Mouse (Mus musculus) embryonic fibroblast, embryonic 13.5 days (primary cell): Measurements from ENCODE around the gene Cort. TPM values are rescaled to one million over a fixed set of nuclear protein-coding genes. Genes with fewer than 3 reads are reported as not detected.

Experiments used
- H3K27ac ChIP-seq: 2 replicates; pipeline ENCODE4 v1.5.1; 2012; ENCODE audit warnings: low read length, control low read depth, inconsistent platforms; ENCODE audit not compliant: insufficient read depth
- H3K4me1 ChIP-seq: 2 replicates; pipeline ENCODE4 v1.6.1; 2011; ENCODE audit warnings: low read length; ENCODE audit not compliant: control insufficient read depth, insufficient read depth
- H3K4me3 ChIP-seq: 2 replicates; pipeline ENCODE4 v1.5.1; 2011; ENCODE audit warnings: mild to moderate bottlenecking, control low read depth, low read length; ENCODE audit not compliant: insufficient read depth
- CTCF ChIP-seq: IDR thresholded peaks from 2 replicates; pipeline ENCODE4 v1.5.1; 2011; ENCODE audit warnings: mild to moderate bottlenecking, control low read depth, low read length, moderate library complexity, borderline replicate concordance; ENCODE audit not compliant: insufficient read depth
- POLR2A ChIP-seq: IDR thresholded peaks from 2 replicates; pipeline ENCODE4 v1.6.1; 2011; ENCODE audit warnings: low read depth, mild to moderate bottlenecking, control low read depth, low read length, moderate library complexity
- polyA plus RNA-seq: library from polyadenylated mRNA; stranded (reverse); fragments of >200 nt; gene quantifications from 2 replicates; pipeline ENCODE4 v1.2.4, GENCODE M21; 2011; ENCODE audit warnings: low read depth; ENCODE audit not compliant: missing spikeins, insufficient read length

The Cort gene
- polyA plus RNA-seq, 1 experiment, result not detected

DNA sequence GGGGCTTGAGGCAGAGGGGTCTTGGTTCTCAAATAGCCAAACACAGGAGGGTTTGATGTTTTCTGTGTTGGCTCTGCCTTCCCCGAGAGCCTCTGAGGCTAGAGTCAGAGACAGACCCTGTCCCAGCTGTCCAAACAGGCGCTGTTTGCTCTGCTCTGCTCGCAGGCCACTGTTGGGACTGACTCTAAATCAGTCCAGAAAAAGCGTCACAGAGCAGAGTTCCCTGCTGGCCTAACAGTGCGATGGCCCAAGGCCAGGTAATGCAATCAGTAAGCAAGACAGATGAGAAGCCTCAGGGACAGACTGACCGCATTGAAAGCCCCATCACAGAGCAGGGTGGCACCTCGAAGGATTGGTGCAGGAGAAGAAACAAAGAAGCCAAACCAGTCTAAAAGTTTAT lies 23.0 kb upstream of the Cort start:
- TF ChIP-seq CTCF (no peak), POLR2A (no peak)
- H3K27ac ChIP-seq, result no peak overlapping the region
- H3K4me3 ChIP-seq, result no peak overlapping the region
- H3K4me1 ChIP-seq, result no peaks in the 10 kb centered on the region

DNA sequence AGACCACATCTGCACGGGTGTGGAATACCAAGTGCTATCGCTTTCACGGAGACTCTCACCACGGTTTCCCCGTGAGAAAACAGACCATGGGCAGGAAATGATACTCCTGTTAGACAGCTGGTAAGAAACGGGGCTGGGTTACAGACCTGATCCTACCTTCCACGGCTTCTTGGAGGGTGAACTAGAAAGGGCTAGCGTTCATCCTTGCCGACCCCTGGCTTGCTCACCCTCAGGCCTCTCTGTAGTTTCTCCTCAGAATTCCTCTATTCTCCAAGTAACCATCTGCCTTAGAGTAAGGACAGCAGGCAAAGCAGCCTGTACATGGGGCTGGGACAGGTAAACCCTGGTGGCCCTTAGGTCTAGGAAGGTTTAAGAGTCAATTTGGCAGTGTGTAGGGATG lies 22.6 kb upstream of the Cort start:
- no peak overlapping the region for H3K4me3 ChIP-seq
- H3K27ac ChIP-seq, result no peak overlapping the region
- no peak for TF ChIP-seq CTCF
- no peak for TF ChIP-seq POLR2A
- no peaks in the 10 kb centered on the region for H3K4me1 ChIP-seq

DNA sequence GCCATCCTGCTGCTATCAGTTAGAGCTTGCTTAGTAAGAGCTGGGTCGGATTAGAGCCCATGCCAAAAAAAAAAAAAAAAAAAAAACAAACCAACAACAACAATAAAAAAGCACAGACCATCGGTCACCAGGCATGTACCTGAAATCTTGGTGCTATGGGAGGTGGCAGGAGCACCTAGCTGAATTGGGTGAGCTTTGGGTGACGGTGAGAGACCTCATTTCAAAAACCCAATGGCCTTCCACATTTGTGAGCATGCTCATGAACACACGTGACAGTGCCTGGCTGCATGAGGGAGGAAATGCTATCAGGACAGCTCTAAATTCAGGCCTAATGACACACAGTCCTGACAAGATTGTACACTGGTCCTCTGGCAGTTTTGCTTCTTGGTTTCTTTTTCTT lies 21.5 kb upstream of the Cort start:
- Histone ChIP-seq H3K4me3 (no peak overlapping the region), H3K4me1 (no peaks in the 10 kb centered on the region), H3K27ac (no peak overlapping the region)
- TF ChIP-seq CTCF, result no peak
- no peak for TF ChIP-seq POLR2A

DNA sequence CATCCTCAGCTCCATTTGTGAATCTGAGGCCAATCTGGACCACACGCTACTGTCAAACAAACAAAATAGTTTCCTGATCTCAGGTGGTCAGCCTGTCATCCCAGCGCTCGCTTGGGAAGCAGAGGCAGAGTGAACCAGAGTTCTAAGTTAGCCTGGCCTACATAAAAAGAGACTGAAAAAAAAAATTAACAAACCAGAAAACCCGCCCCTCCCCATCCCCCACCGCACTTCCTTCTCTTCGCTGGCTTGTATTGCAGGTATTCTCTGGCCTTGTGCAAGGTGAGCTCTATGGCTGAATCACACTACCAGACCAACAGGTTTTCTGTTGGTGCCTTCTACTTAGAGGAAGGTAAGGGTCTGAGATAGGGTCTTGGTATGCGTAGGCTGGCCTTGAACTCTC lies 21.0 kb upstream of the Cort start:
- no peak for TF ChIP-seq POLR2A
- TF ChIP-seq CTCF, result no peak
- no peak overlapping the region for H3K4me3 ChIP-seq
- H3K27ac ChIP-seq, result no peak overlapping the region
- no peaks in the 10 kb centered on the region for H3K4me1 ChIP-seq

DNA sequence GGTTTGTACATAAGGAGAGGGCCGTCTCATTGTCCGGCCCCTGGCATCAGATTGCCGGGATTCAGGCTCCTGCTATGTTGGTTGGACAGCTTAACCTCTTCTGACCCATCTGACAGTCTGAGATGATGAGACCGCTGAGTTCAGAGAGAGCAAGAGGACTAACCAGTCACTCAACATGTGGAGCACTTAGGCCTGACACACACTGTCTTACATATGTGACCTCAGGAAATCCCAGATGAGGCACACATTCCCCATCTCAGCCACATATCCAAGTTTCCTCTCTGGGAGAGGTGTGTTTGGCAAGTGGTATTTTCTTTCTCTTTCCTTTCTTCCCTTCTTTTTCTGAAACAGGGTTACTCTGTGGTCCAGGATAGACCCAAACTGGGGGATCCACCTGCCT lies 18.6 kb upstream of the Cort start:
- H3K4me3 ChIP-seq, result no peak overlapping the region
- TF ChIP-seq POLR2A (no peak), CTCF (no peak)
- no peak overlapping the region for H3K27ac ChIP-seq
- H3K4me1 ChIP-seq, result no peaks in the 10 kb centered on the region

DNA sequence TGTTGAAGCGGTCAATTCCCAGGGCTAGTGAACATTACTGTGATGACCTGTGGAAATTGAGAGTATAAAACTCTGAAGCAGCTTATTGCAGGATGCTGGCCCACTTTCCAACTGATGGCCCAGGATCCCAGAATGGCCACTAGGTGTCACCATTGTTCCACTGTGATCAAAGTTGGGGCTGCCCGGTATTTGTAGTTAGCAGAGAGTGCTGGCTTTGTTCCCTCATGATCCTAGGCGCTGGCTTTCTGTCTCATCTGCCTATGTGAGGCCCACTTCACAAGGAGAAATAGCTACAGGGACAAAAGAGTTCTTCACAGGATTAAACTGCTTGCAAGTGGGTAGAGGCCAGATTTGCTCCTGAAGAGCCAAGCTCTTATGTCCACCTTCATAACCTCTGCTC lies 17.9 kb upstream of the Cort start:
- TF ChIP-seq CTCF (peak; percentile 70; the same call in 1 of the 2 replicates), POLR2A (no peak)
- no peaks in the 10 kb centered on the region for H3K4me1 ChIP-seq

DNA sequence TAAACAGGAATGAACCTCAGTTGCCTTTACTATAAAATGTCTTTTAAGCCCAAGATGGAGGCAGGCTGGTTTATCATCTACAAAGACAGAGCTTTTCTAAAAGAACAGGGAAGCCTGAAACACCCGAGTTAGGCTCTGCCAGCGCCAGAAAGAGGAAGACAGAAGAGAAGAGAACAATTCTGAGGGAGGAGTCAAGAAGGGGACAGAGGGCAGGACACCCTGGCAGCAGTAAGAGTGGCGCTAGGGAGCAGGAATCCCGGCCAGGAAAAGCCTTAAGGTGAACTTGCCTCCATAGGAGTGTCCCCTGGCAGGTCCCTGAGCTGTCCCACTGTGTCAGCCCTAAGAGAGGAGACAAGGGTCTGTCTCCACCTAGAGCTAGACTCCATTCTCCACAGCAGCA lies 17.0 kb upstream of the Cort start:
- Histone ChIP-seq H3K27ac (no peak overlapping the region), H3K4me1 (no peaks in the 10 kb centered on the region; the same call in 1 of the 2 replicates), H3K4me3 (no peak overlapping the region)
- TF ChIP-seq POLR2A (no peak), CTCF (no peak)

More for the DNA sequence above, 17.9 kb upstream of the Cort start:
- Histone ChIP-seq H3K27ac (no peak overlapping the region), H3K4me3 (no peak overlapping the region)

DNA sequence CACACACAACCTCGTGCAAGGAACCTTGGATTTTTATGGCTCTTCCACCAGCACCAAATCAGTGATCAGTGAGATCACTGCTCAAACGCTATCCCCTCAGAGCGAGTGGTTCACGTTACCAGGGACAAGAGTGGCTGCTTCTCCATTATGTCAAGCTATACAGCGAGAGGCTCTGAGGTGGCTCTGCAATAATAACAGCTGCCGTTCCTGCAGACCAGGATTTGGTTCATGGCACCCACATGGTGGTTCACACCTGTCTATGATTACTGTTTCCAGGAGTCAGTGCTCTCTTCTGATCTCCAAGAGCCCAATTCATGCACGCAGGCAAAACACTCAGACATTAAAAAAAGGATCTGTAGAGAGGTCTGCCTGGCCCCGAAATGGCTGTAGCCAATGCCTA lies 12.0 kb upstream of the Cort start:
- TF ChIP-seq CTCF (no peak), POLR2A (no peak)
- Histone ChIP-seq H3K27ac (no peak overlapping the region), H3K4me3 (no peak overlapping the region), H3K4me1 (peaks cover 3% of the 10 kb centered on the region)

DNA sequence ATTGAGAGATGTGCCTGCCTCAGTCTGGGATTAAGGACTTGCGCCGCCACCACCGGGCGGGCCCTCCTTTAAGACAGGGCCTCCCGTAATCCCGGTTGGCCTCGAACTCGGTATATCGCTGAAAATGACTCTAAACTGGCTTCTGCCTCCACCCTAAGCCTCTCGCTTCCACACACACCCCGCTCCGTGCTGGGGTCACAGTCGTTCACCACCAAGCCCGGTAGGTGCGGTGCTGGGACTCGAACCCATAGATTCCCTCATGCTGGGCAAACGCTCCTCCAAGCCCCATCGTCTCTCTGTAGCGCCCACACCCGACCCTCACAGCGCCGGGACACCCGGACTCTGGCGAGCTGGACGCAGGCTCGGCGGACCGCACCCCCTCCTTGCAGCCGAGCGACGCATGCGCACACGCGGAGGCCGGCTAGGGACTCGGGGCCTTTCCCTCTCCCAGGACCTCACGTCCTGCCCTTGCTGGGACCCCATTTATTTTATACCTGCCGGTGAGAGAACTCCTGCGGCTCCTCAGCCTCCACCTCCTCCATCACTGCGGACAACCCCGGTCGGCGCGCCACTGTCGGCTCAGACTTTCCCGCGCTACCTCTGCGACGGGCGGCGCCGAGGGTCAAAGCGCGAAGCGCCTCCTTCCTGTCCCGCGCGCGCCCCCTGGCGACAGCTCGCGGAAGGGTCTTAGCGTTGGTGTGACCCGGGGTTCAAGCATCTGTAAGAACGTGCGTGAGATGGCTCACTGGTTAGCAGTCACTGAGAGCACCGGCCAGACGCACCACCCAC lies 10.6 kb upstream of the Cort start, which contains the start of gene Cenps:
TSS of gene Cenps (minus strand) at position 648 of the 789 bp plus-strand sequence.
- Histone ChIP-seq H3K4me3 (peak within 1 kb of the TSS; percentile 52), H3K27ac (no peak within 1 kb of the TSS), H3K4me1 (peaks cover 3% of the 10 kb centered on the region)
- TF ChIP-seq CTCF, result peak; percentile 85
- peak; percentile 63 for TF ChIP-seq POLR2A

DNA sequence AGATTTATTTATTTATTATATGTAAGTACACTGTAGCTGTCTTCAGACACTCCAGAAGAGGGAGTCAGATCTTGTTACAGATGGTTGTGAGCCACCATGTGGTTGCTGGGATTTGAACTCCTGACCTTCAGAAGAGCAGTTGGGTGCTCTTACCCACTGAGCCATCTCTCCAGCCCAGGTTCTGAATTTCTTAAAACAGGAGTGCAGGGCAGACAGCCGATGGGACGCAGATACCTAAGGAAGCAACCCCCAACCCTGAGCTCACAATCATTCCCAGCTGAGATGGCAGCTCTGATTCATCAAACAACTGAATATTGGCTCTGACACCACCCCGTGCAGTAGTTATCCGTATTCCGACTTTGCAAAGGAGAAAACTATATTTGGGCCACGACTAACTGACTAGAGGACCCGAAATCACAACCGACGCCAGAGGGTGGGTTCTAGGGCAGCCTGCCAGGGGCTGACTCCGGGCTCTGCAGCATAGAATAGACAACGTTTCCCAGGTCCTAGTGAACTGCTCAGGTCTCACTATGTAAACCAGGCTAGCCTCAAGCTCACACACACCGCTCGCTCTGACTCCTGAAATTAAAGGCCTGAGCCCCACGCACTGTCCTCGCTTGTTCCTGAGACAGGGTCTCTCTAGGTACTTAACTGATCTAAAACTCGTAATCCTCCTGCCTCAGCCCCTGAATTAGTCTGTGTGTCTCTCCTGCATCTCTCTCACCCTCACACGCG lies 9.7 kb upstream of the Cort start:
- Histone ChIP-seq H3K4me3 (peak overlapping the region; percentile 52), H3K27ac (no peak overlapping the region), H3K4me1 (peaks cover 3% of the 10 kb centered on the region)
- TF ChIP-seq POLR2A, result no peak
- no peak for TF ChIP-seq CTCF
